Mouse (Mus musculus) G1E (cell line): Measurements from ENCODE around the gene Sbno2.

ENCODE experiments used
- CTCF ChIP-seq: IDR thresholded peaks from 2 replicates; pipeline ENCODE4 v1.5.1; 2012; ENCODE audit warnings: low read depth, low read length, inconsistent platforms, mixed read lengths
- GATA1 ChIP-seq: IDR thresholded peaks from 2 replicates; pipeline ENCODE4 v1.6.1; 2012; ENCODE audit warnings: borderline replicate concordance, low read length, inconsistent platforms, mixed read lengths
- TAL1 ChIP-seq: conservative IDR thresholded peaks from 2 replicates; pipeline ENCODE4 v1.6.1; 2012; ENCODE audit warnings: low read depth, low read length, inconsistent platforms, mixed read lengths

DNA sequence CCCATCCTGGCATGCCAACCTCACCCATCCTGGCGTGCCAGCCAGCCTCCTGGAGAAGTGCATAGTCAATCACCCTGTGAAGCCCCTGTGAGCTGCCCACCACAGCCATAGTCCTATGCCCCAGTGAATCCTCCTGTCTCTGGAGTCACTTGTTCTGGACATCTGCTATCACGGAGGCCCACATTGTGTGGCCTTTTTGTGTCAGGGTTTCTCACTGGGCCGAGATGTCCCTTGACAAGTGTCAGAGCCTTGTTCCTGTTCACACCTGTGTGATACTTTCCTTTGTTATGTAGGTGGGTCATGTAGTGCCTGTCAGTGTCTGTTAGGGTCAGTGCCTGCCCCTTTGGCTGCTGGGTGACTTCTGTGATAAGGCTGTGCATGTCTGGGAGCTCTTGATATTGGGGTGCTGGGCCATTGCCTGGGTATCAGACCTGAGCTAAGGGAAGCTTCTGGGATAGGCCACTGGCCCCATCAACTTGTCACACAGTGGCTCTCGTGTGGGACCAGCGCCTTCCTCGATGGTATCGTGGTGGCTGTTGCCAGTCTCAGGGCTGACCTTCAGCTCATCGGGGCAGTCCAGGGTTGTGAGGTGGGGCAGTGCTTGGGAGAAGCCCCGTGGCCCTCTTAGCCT lies 18.7 kb upstream of the Sbno2 start:
- TF ChIP-seq CTCF (no peak), GATA1 (no peak), TAL1 (no peak)
